Mouse (Mus musculus) E14TG2a.4 (cell line): ENCODE results near the gene Elobl.

Source experiments
- CTCF ChIP-seq: conservative IDR thresholded peaks from 2 replicates; pipeline ENCODE4 v1.5.1; 2014; ENCODE audit warnings: low read length
- NANOG ChIP-seq: IDR thresholded peaks from 2 replicates; pipeline ENCODE4 v1.6.1; 2014; ENCODE audit warnings: borderline replicate concordance, low read length, mixed read lengths

DNA sequence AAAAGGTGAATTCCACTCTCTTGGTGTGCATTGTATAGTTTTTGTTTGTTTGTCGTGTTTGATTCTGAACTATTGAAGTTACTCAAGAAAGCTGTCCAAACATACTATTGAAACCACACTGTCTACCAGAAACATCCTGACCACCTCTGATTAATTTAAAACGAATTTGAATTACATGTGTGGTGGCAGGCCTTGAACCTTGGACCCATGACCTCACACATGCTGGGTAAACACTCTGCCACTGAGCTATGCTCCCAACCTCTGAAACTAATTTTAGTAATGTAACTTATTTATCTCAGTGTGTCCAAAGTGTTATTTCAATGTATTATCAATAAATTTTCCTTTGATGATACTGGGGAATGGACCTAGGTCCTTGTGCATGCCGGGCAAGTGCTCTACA is 40.9 kb upstream of the Elobl start:
- TF ChIP-seq CTCF (no peak), NANOG (no peak)
